Mouse (Mus musculus) adrenal gland, postnatal 36 days (tissue): ENCODE measurements around the gene Tes3-ps. TPM values are rescaled to one million over a fixed set of nuclear protein-coding genes. Genes with fewer than 3 reads are reported as not detected.
A peak's percentile ranks its signal among the peaks of the same experiment; 100 is the strongest.

ENCODE experiments used
- DNase-seq, 2 experiments: peaks; one replicate each; pipeline ENCODE4 v3.0.0; 2021; ENCODE audit warnings: mixed read lengths in 1 of 2
- long read RNA-seq, 2 experiments: library from polyadenylated mRNA; stranded (forward); transcript quantifications; one replicate each; pipeline ENCODE4 v2.0.0; 2021; ENCODE audit warnings: borderline sequencing depth in 2 of 2
- total RNA-seq, 2 experiments: library from RNA; stranded (reverse); gene quantifications; 2 replicates each; pipeline ENCODE4 v1.2.3; 2021

The Tes3-ps gene
- 1 to 10 TPM; 1.5 to 1.7 TPM for total RNA-seq
- long read RNA-seq, experiment 1: 0 reads
- long read RNA-seq, experiment 2: 0 reads

DNA sequence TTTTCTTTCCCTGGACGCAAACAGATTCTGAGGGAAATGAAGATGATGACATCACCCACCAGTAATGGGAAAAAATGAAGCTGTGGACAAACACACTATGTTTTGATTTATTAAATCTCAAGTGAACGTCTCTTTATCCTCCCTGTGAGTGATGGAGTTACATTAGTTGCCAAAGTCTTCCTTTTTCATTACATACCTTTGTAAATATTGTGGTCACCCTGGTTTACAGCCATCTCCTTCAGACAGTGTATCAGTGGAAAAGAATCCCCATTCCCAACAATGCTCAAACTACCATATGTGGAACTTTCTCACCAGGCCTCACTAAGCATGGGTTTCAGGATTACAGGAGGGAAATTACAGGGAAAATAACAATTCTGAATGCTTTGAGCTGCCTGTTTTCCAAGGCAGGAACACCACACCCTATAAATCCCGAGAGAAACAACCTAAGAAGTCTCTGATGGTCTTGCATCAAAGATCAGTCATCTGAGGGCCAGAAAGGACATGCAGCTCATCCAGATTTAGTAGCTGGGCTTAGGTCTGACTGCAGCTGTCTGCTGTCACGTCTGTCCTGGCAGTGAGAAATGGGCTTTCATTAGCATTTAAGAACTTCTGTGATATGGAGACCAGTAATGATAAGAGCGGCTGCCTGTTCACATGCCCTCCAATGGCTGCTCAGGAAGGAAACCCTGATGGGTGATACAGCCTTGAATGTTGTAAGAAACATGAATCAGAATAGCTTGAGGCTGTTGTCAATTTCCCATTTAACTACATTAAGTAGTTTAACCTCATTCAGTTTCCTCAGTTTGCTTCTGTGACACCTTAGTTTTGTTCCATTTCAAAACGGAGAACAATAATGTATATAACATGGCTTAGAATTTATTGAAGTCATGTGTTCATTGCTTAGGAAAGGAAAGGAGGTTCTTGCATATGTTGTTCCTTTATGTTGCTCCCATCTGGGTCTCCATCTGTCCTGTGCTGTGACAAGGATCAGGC is at the start of gene Tes3-ps:
TSS of gene Tes3-ps (plus strand) at position 943 of the 993 bp plus-strand sequence.
- DNase-seq: no peak

GRCm38 (mm10) chr13:49444451-49444850 is 48.7 kb upstream of the Tes3-ps start:
- DNase-seq: peak in 1 of 2 experiments; percentile 60

DNA sequence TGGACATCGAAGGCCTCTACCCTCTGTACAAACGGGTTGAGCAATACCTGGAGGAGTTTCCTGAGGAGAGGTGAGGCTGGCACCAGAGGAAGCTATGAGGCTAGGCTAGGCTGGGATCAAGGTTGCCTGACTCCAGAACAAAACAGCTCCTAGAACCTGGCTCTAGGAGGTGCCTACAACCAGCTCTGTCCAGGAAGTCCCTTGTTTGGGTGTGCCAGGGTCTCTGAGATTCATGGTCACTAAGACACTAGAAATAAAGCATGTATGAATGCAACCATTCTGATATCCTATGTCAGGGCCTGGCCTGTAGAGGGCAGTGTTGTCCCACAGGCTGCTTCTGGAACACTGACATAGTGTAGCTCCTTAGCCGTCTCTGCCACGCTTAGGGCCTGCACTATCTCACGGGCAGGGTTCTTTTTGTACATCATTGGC is 43.8 kb upstream of the Tes3-ps start:
- peak; percentile 88 to 90 for DNase-seq

- DNase-seq: peak; percentile 57 to 67
Measured at GRCm38 (mm10) chr13:49460276-49460675, 32.8 kb upstream of the Tes3-ps start.

- peak; percentile 28 to 32 for DNase-seq
Measured at GRCm38 (mm10) chr13:49460692-49461414, 32.3 kb upstream of the Tes3-ps start.

DNA sequence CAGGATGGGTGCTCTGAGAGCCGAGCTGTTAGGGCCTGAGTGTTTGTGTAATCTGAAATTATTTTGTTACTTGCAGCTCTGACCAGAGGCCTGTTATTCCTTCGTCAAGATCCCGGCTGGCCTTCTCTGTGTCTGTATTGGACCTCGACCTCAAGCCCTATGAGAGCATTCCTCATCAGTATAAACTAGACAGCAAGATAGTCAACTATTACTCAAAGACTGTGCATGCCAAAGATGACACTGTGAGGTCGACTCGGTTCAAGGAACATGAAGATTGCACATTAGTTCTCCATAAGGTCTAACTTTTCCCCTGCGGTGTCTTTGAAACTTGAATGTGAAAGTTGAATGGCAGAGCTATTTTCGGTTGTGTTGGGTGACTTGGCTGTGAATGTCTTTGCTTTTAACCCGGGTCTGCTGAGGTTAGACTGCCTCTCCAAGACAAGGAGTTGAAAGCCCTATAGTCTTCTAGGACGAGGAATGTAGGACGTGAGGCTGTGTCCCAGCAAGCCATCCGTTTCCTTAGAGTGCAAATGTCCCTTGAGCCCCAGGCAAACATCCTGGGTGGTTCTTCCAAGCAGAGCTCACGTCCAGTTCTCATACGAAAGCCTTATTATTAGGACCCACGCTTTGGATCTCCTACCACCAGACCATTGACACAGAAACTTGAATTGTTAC is 31.5 kb upstream of the Tes3-ps start:
- peak; percentile 35 to 56 for DNase-seq

DNA sequence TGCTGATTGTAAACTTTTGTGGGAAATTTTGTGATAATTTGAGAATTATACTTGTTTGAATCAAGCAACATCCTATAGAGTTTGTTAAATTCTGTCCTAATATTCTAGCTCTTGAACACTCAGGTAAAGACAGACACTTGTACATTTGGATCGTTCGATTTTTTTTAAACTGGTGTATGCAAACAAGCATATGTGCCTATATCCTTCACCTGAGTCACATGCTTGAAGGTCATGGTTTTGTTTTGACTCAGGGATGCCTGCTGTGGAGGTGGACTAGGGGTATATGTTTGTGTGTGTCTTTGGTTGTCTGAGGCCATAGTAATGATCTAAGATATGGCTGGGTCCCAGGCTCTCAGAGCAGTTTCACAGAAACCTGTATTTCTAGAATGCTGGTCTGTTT is 30.2 kb upstream of the Tes3-ps start:
- no peak for DNase-seq

DNA sequence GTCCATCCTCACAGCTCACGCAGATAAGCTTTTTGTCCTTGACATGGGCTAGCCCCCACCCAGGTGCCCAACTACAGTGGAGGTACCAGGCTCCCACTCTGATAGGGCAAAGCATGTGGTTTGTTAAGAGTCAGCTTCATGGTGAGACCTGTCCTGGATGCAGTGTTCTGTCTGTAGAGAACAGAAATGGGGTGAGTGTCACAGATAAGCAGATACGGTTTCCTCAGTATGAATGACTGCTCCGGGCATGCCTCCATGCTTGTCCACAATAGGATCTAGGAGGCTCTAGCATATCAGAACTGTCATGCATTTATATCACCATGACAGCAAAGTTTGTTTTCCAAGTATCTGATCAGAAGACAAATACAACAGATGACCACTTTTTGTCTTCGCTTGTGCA is 27.2 kb upstream of the Tes3-ps start:
- no peak for DNase-seq

DNA sequence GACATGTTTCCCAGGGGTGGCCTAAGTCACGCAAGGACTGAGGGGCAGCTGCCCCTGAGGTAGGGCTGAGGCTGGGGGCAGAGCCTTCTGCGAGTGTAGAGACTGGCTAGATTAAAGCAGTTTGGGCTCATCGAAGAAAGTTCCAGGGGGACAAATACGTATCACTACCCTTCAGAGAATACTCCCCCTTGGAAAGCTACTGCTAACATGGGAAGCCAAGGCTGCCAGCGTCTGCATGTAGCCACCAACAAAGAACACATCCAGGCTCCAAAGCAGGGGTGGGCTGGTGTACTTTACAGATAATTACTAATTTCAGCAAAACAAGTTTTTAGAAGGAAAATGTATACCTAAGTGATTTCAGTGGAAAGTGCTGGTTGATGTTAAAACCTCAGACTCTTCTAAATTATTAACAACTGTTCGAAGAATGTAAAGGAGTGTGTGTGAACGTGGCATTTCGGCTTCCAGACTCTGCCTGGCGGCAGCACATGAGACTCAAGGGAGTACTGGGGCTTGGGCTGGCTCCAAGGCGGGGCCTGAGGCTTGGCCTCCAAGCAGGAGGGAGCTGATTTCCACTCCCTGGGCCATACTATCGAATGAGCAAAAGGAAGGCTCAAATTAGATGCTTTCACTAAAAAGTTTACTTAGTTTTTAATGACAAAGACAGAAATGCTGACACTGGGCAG is 26.6 kb upstream of the Tes3-ps start:
- DNase-seq: peak; percentile 54 to 73

- DNase-seq: no peak
Measured at GRCm38 (mm10) chr13:49467585-49467984, 25.5 kb upstream of the Tes3-ps start.

DNA sequence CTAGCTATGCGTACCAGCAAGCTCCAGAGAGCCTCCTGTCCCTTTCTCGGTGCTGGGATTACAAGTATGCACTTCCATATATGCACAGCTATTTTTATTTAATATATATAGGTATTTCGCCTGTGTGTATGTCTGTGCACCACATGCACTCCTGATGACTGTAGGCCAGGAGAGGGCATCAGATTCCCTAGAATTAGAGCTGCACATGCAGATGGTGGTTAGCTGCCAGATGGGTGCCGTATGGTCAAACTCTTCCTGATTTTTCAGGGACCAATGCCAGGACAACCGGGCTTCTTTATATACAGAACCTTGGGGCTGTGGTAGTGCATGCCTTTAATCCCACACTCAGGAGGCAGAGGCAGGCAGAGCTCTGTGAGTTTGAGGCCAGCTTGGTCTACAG is 24.1 kb upstream of the Tes3-ps start:
- no peak for DNase-seq

DNA sequence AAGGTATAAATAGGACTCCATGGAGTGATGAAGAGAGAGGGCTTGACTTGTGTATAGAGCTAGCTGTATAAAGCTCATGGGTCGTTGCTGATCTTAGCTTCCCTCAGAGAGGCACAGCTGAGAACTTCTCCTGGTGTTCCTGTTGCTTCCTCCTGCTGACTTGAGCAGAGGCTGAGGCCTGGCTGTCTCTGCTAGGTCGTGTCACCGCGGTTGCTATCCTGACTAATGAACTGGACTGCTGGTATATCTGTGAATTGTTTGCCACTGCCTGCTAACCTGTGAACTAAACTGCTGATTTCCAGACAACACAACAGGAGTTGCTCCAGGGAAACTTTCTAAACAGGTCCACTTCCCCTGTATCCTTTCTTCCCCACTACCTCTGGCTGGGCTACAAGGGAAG is 22.8 kb upstream of the Tes3-ps start:
- no peak for DNase-seq

DNA sequence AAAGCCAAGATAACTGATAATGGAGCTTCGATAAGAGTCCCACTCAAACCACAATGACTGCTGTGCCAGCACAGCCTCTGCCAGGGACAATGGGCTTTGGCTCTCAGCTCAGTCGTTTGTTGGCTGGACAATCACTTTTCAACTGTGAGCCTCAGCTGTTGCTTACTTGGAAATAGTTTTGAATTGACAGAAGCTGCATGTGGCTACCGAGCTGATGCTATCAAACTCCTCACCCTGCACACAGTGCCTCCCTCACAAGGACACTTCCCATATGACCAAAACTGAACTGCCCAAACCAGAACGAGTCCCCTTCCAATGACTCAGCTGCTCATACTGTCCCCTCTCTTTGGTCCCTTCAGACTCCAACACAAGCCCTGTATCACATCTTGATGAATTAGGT is 22.3 kb upstream of the Tes3-ps start:
- DNase-seq: peak; percentile 31 to 45

GRCm38 (mm10) chr13:49471981-49472675 is 21.0 kb upstream of the Tes3-ps start:
- no peak for DNase-seq

DNA sequence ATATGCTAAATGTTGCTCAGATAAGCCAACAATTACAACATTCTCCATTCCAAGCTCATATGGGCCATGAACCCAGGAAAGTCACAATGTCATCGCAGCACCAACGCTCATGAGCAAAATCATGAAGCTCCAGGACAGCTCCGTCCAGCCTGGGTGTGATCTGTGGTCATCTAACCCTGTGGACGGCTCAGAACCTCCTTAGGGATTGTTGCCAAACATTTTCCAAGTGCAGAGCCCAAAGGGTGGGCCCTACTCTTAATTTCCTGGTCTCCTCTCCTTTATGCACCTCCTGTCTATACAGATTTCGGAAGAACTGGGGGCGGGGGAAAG is 20.5 kb upstream of the Tes3-ps start:
- no peak for DNase-seq

- DNase-seq: no peak
Measured at GRCm38 (mm10) chr13:49477887-49478286, 15.2 kb upstream of the Tes3-ps start.

GRCm38 (mm10) chr13:49478851-49479374 is 14.2 kb upstream of the Tes3-ps start:
- no peak for DNase-seq

- peak in 1 of 2 experiments; percentile 48 for DNase-seq
Measured at GRCm38 (mm10) chr13:49479399-49479798, 13.7 kb upstream of the Tes3-ps start.

DNA sequence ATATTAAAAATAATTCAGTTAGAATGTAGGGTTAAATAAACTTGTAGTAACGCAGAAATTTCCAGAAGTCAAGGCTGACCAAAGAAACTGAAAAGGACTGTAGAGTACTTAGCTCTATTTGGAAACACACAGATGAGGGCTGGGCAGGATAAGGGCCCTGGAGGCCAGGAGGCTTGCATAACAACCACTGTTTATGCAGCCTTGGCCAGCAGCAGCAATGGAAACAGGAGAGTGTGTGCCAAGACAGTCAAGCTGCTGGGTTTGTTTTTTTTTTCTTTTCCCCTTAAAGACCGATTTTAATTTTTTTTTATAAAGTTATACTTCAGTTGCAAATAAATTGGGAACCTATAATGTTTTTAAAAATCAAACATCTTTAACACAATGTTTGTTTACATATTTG is 13.1 kb upstream of the Tes3-ps start:
- DNase-seq: peak; percentile 84 to 85

DNA sequence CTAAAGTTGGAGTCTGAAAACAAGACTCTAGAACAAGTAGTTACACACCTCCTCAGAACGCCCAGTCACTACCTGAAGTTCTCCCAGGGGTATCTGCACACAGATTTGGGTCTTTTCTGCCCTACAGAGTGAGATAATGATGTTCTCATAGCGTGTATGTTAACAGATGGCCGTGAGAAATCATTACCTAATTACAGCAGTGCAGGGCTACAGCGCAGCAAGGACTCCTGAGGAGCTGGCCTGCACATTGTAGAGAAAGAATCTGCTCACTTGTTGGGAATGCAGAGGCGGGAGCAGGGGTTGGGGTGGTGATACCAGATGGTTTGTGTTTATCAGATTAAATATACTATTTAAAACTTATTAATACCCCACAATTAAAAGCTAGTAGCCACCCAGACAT is 12.6 kb upstream of the Tes3-ps start:
- no peak for DNase-seq

DNA sequence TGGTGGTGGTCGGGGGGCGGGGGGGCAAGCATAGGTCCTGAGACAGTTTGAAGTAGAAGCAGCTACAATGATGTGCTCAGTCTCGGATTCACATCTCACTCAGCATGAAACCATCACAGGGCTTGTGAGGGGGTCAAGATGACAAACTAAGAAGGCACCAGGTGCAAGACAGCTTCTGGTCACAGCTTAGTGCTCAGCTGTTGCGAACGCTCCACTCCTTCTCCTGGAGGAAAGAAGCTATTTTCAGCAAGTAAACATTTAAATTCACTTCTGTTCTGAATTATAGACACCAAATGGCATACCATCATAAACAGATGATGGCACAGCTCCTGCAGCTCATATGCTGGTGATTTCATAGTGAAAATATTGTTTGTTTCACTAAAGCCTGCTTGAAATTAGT is 7.7 kb upstream of the Tes3-ps start:
- no peak for DNase-seq
